Mouse (Mus musculus) ZHBTc4 (cell line): ENCODE measurements at regions not wholly inside any gene's neighbourhood (a gene's known extent, or its start where the extent isn't known, plus 50 kb on each side); places are given as distances from the start of the nearest gene placed in this dataset.
A peak's percentile ranks its signal among the peaks of the same experiment; 100 is the strongest.

Experiments
- DNase-seq: peaks from one replicate; pipeline ENCODE4 v3.0.0-alpha.2; 2011; ENCODE audit warnings: low read depth, low spot score

GRCm38 (mm10) chr17:52196811-52197210, 363.7 kb upstream of the Satb1 start:
- DNase-seq: no peak

- no peak for DNase-seq
These were observed 362.7 kb upstream of the Satb1 start for GRCm38 (mm10) chr17:52195804-52196203.

GRCm38 (mm10) chr17:52191064-52191682, 358.1 kb upstream of the Satb1 start:
- no peak for DNase-seq

DNA sequence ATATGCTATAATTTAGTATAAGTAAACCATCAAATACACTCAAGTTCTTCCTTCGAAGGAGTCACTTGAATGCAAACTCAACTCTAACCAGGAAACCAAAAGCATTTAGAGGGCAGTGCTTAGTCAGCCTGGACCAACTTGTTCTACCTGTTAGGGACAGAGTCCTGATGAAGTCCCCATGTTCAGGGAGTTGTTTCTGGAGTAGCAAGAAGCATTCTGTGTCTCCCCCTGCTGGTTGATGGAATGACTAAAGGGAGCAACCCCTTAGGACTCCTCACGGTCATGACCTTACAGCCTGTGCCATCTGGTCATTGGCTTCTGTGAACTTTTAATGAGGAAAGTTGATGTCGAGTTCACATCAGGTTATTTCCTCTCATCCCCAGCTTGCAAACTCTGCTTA, 349.6 kb upstream of the Satb1 start:
- peak; percentile 59 for DNase-seq

DNA sequence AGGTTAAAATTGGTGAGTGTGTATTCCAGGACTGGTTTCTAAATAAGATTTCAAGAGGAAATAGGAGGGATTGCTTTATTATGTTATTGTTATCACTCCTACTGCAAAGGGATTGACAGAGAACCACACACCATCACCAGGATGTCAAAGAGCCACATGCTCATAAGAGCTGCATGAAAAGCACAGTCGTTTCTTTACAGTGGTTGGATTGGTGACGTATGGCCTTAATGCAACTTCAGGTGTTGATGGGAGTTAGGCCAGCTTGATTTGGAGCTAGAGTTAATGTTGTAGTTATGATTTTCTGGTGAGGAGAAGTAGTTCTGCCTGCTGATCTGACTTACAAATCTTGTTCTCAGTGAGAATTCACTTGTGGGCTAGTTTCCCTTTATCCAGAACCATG, 344.9 kb upstream of the Satb1 start:
- DNase-seq: no peak

GRCm38 (mm10) chr17:52168076-52168838, 335.2 kb upstream of the Satb1 start:
- no peak for DNase-seq

DNA sequence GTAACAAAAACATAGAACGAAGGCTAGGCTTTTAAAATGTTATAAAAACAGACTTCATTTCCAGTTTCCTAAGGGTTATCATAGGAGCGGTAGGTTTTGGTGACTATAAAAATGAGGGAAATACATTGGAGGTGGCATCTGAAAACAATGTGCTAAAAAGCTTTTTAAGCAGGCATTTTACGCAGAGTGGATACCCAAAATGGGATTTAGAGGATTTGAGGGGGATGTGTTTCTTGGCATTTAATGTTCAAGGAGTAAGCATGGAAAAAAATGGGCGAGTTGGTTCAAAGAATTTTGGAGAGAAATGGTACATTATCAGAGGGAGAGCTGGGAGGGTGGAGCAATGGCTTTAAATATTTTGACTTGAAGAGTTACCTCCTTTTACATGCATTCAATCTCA, 334.6 kb upstream of the Satb1 start:
- no peak for DNase-seq

DNA sequence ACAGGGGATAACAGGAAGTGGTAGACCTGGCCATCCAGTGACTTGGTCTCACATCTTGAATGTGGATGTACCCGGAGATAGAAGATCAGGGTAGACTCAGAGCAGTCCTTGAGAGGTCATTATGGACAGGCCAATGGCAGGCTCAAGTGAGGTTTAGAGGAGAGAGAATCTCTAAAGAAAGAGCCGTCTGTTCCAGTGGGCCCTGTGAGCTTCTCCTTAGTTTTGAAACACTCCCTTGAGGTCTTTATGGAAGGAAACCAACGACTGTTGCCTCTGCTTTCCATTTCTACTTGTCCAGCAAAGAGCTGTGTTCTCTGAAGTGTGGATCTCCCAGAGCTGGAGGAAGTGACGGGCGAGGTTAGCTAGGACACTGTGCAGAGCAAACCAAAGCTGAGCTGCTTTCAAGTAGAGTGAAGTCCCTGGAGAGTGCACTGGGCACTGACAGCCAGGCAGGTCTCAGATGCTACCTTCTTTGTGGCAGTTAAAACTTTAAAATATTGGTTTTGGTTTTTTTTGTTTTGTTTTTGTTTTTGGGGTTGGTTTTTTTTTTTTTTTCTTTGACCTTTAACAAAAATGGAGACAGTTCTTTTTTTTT, 332.9 kb upstream of the Satb1 start:
- DNase-seq: no peak

- no peak for DNase-seq
These were observed 329.7 kb upstream of the Satb1 start for GRCm38 (mm10) chr17:52162559-52163397.

- no peak for DNase-seq
These were observed 317.4 kb upstream of the Satb1 start for GRCm38 (mm10) chr17:52150496-52150895.

- DNase-seq: no peak
These were observed 316.7 kb upstream of the Satb1 start for GRCm38 (mm10) chr17:52149834-52150233.

DNA sequence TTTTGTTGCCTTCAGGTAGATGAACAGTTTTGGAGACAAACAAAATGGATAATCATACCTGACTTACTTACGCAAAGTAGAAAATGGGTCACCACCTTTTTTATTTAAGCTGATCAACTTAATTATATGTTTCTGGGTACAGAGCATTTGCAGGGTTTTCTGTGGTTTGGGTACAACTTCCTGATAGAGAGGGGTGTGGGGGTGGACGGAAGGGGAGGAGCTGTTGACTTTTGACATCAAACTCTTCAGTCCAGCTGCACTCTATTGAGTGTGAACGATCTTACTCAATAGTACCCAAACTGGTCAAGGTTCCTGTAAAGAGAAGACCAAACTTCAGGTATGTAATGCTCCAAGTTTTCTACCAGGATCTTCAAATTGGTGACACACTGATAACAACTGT, 316.0 kb upstream of the Satb1 start:
- no peak for DNase-seq

- no peak for DNase-seq
These were observed 270.8 kb upstream of the Satb1 start for GRCm38 (mm10) chr17:52103891-52104290.

DNA sequence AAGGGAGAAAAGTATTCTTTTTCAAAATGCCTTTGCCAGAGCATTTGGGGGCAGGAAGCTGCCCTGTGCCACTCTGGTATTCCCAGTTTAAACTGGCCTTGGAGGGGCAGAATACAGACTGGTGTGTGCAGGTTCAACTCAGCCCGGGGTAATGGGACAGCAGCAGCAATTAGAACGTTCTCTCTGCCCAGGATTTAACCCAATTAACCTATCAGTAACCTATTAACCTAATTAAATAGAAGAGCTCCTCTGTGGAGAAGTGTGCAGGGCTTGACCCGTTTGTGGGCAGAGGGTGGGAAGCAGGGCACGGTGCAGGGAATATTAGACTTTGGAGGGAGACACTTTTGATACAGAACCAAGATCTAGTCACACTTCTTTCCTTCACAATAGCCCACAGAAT, 252.7 kb upstream of the Satb1 start:
- no peak for DNase-seq

DNA sequence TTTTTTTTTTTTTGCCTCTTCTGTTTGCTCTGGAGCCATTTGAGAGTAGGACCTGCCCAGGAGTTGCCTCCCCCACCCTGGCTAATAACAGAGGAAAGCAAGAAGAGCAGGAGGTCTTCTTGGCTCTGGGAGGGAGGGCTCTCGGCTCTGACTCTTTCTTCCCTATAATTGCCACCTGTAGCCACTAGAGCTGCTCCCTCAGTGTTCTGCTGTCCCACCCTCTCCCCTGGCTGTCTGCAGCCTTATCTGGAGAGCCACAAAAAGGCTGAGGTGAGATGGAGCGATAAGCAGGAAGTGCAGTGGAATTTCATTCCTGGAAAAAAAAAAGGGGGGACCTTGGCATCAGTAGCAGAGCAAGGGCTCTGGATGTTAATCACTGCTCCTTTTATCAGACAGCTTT, 251.4 kb upstream of the Satb1 start:
- DNase-seq: no peak

GRCm38 (mm10) chr17:52079316-52079715, 246.2 kb upstream of the Satb1 start:
- DNase-seq: no peak

GRCm38 (mm10) chr17:52078496-52078895, 245.4 kb upstream of the Satb1 start:
- DNase-seq: no peak

DNA sequence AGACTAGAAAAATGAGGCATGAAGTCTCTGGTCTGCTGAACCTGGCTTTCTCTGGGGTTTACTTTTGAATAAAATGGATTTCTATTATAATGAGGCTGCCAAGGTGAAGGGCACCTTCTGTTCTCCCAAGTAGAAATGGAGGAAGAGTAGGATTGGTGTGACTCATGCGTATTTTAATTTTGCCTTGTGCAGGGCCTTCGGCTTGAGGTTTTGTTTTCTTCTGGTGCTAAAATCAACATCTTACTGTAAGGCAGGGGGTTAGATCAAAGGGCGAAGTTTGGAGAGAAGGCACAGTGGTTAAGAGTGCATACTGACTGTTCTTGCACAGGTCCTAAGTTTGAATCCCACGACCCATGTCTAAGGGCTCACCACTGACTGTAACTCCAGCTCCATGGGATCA, 244.9 kb upstream of the Satb1 start:
- DNase-seq: no peak

DNA sequence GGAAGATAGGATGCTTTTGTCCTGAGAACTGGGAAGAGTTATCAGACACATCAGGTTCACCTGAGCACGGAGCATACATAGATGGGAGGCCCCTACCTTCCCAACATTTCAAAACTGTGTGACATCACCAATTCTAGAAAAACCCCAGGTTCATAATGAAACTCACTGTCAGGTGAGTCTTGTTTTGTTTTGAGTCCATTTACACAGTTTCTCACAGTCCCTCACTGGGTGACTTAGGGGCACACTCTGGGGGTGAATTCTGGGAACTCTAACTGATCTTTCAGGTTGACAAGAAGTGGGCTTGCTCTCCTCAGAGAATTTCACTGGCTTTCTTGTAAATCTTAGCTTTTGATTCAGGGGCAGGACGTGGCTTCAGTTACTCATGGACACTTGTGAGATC, 243.7 kb upstream of the Satb1 start:
- no peak for DNase-seq

- DNase-seq: no peak
These were observed 234.6 kb upstream of the Satb1 start for GRCm38 (mm10) chr17:52067721-52068120.

GRCm38 (mm10) chr17:52064618-52065017, 231.5 kb upstream of the Satb1 start:
- DNase-seq: no peak

DNA sequence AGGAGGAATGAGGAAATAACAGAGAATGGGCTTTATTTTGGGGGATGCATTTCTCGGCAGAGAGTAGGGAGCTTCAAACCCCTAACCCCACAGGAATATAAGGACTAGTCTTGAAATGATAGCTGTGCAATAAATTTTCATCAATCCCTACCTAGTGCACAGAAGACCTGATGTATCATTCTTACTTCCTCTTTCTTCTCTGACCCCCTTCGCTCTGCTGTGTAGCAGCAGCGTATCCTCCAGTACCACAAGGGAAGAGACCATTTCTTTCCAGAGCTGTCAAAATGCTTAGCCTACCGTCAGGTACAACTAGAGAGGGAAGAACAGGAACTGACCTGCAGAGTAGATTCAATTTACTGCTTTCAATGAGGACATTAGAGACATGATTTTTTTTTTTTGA, 230.0 kb upstream of the Satb1 start:
- DNase-seq: no peak
